ENCODE assay signal across 8 mouse cellular contexts in genomic region chr5:63906149-63907093, GRCm38 (mm10).
A peak's percentile ranks its signal among the peaks of the same experiment; 100 is the strongest.
DNase-seq lines count a peak whose midpoint lies in the region; ATAC-seq and TF ChIP-seq lines count a peak whose summit lies in the region.

No protein-coding gene starts in this region.

- H3K27ac ChIP-seq in bone marrow macrophage, adult 2 months (ENCODE audit: insufficient read depth, low read depth, low read length) = no peak overlapping the region
- no peak overlapping the region for H3K27ac ChIP-seq in heart, embryonic 12.5 days (ENCODE audit: poor library complexity, severe bottlenecking)
- no peak overlapping the region for H3K27ac ChIP-seq in liver, embryonic 13.5 days
- H3K27ac ChIP-seq in stomach, embryonic 15.5 days = no peak overlapping the region

- peaks cover 30% of the 10 kb centered on the region for H3K27me3 ChIP-seq in heart, embryonic 12.5 days (replicated peaks)
- H3K27me3 ChIP-seq in liver, embryonic 13.5 days = no peaks in the 10 kb centered on the region
- H3K27me3 ChIP-seq in stomach, embryonic 15.5 days (replicated peaks) = no peaks in the 10 kb centered on the region

- H3K9me3 ChIP-seq in heart, embryonic 12.5 days (replicated peaks) = no peaks in the 10 kb centered on the region
- no peaks in the 10 kb centered on the region for H3K9me3 ChIP-seq in liver, embryonic 13.5 days (replicated peaks)
- no peaks in the 10 kb centered on the region for H3K9me3 ChIP-seq in stomach, embryonic 15.5 days

- peak; percentile 88 to 90 for DNase-seq in B cell, adult 2 months
- peak; percentile 86 for DNase-seq in kidney, postnatal 14 days
- peak; percentile 54 for DNase-seq in liver, embryonic 13.5 days
- peak; percentile 84 for DNase-seq in neural tube, embryonic 10.5 days (ENCODE audit: extremely low spot score, low spot score)

- H3K4me1 ChIP-seq in bone marrow macrophage, adult 2 months (ENCODE audit: control insufficient read depth, insufficient read depth, low read length) = no peaks in the 10 kb centered on the region
- no peaks in the 10 kb centered on the region for H3K4me1 ChIP-seq in heart, embryonic 12.5 days (replicated peaks)
- H3K4me1 ChIP-seq in liver, embryonic 13.5 days (replicated peaks) = no peaks in the 10 kb centered on the region
- no peaks in the 10 kb centered on the region for H3K4me1 ChIP-seq in stomach, embryonic 15.5 days

- TF ChIP-seq CTCF in bone marrow macrophage, adult 2 months (IDR thresholded peaks at IDR 0.05; ENCODE audit: low read depth, low read length) = peak; percentile 94

- H3K36me3 ChIP-seq in heart, embryonic 12.5 days = no peaks in the 10 kb centered on the region
- H3K36me3 ChIP-seq in liver, embryonic 13.5 days = no peaks in the 10 kb centered on the region
- no peaks in the 10 kb centered on the region for H3K36me3 ChIP-seq in stomach, embryonic 15.5 days

- H3K4me2 ChIP-seq in heart, embryonic 12.5 days = no peak overlapping the region
- H3K4me2 ChIP-seq in liver, embryonic 13.5 days = no peak overlapping the region
- H3K4me2 ChIP-seq in stomach, embryonic 15.5 days = 0 out of 2 replicates have a peak overlapping the region, but pooled peaks have one; percentile 21

- H3K9ac ChIP-seq in heart, embryonic 12.5 days = no peak overlapping the region
- H3K9ac ChIP-seq in liver, embryonic 13.5 days = no peak overlapping the region
- no peak overlapping the region for H3K9ac ChIP-seq in stomach, embryonic 15.5 days

- no peak for TF ChIP-seq POLR2A in bone marrow macrophage, adult 2 months (IDR thresholded peaks at IDR 0.05; ENCODE audit: borderline replicate concordance, low read depth, low read length)

- 42% methylated on average over 13 of the region's 13 CpGs for WGBS in heart, embryonic 12.5 days
- 33% methylated on average over 13 of the region's 13 CpGs for WGBS in liver, embryonic 13.5 days (ENCODE audit: insufficient replicate concordance)
- 36% methylated on average over 13 of the region's 13 CpGs for WGBS in stomach, embryonic 15.5 days

- ATAC-seq in erythroblast, adult 5-6 weeks (replicated peaks; ENCODE audit: low FRiP score, poor library complexity, severe bottlenecking) = peak; percentile 91
- ATAC-seq in heart, embryonic 12.5 days (ENCODE audit: insufficient number of reproducible peaks, low FRiP score) = 0 out of 2 replicates have a peak, but pooled peaks have one; percentile 22
- ATAC-seq in liver, embryonic 13.5 days (ENCODE audit: low read depth) = peak; percentile 54; the same call in 1 of the 2 replicates
- ATAC-seq in stomach, embryonic 15.5 days (ENCODE audit: insufficient read depth, low FRiP score, low read depth) = 0 out of 2 replicates have a peak, but pooled peaks have one; percentile 21

- H3K4me3 ChIP-seq in bone marrow macrophage, adult 2 months (ENCODE audit: insufficient read depth, low read length) = no peak overlapping the region
- H3K4me3 ChIP-seq in heart, embryonic 12.5 days = no peak overlapping the region
- H3K4me3 ChIP-seq in liver, embryonic 13.5 days (replicated peaks) = no peak overlapping the region
- H3K4me3 ChIP-seq in stomach, embryonic 15.5 days (replicated peaks) = no peak overlapping the region

Comparison
In these comparisons a context has a peak if more than half of its experiments do, and no peak if none do; other contexts are left out.
1. ATAC-seq: peak in every context shown above with its lines; median percentile 91 in erythroblast, adult 5-6 weeks; 54 in liver, embryonic 13.5 days; 22 in heart, embryonic 12.5 days; 21 in stomach, embryonic 15.5 days.